Mouse (Mus musculus) intestine, embryonic 14.5 days (tissue): ENCODE measurements at regions not wholly inside any gene's neighbourhood (a gene's known extent, or its start where the extent isn't known, plus 50 kb on each side); places are given as distances from the start of the nearest gene placed in this dataset.
"Not testable (repeated sequence)": the region's sequence is repeated elsewhere in the genome, so short reads cannot be mapped to it uniquely, and the experiment has no call there.

Experiments
- ATAC-seq: fragments of 200-750 bp; cut with Nextera tagmentation; replicated peaks from 2 replicates; pipeline ENCODE4 v1.8.0; 2017; ENCODE audit warnings: low read depth, moderate number of reproducible peaks, moderate TSS enrichment, moderate library complexity; ENCODE audit not compliant: low FRiP score, low TSS enrichment
- DNase-seq: peaks from one replicate; pipeline ENCODE4 v3.0.0-alpha.2; 2018; ENCODE audit warnings: low spot score
- H3K27ac ChIP-seq: fragments of 300-500 bp; sonication (generic); 2 replicates; pipeline ENCODE4 v1.5.1; 2014; ENCODE audit warnings: low read depth, mild to moderate bottlenecking, control low read depth
- H3K27me3 ChIP-seq: fragments of 300-500 bp; sonication (generic); replicated peaks from 2 replicates; pipeline ENCODE4 v1.6.1; 2014; ENCODE audit warnings: low read length, control low read depth; ENCODE audit not compliant: control insufficient read depth, insufficient read depth
- H3K36me3 ChIP-seq: fragments of 300-500 bp; sonication (generic); 2 replicates; pipeline ENCODE4 v1.6.1; 2014; ENCODE audit warnings: low read length, control low read depth; ENCODE audit not compliant: control insufficient read depth, insufficient read depth
- H3K4me1 ChIP-seq: fragments of 300-500 bp; sonication (generic); replicated peaks from 2 replicates; pipeline ENCODE4 v1.6.1; 2014; ENCODE audit warnings: low read length, control low read depth, mixed read lengths; ENCODE audit not compliant: control insufficient read depth, insufficient read depth
- H3K4me2 ChIP-seq: fragments of 300-500 bp; sonication (generic); 2 replicates; pipeline ENCODE4 v1.6.1; 2014; ENCODE audit warnings: low read length
- H3K4me3 ChIP-seq: fragments of 300-500 bp; sonication (generic); 2 replicates; pipeline ENCODE4 v1.5.1; 2014; ENCODE audit warnings: low read depth, low read length, control low read depth, mixed read lengths
- H3K9ac ChIP-seq: fragments of 300-500 bp; sonication (generic); 2 replicates; pipeline ENCODE4 v1.6.1; 2014; ENCODE audit warnings: mild to moderate bottlenecking, low read length
- H3K9me3 ChIP-seq: fragments of 300-500 bp; sonication (generic); 2 replicates; pipeline ENCODE4 v1.6.1; 2016; ENCODE audit warnings: low read length, control low read depth; ENCODE audit not compliant: control insufficient read depth
- WGBS: fragments of 180-500 bp; shearing (Covaris S2); extraction: QIAGEN DNeasy Blood & Tissue Kit; methylation state at CpG from one replicate; pipeline ENCODE4 v1.1.7; 2014; 5-methylcytosine and 5-hydroxymethylcytosine counted together

- H3K4me1 ChIP-seq = no peaks in the 10 kb centered on the region
- no peak overlapping the region for H3K9ac ChIP-seq
- WGBS = 27% methylated on average over 9 of the region's 9 CpGs
- H3K27ac ChIP-seq = no peak overlapping the region
- no peak for ATAC-seq
- H3K27me3 ChIP-seq = no peaks in the 10 kb centered on the region
- H3K4me2 ChIP-seq = no peak overlapping the region
- no peak overlapping the region for H3K4me3 ChIP-seq
- no peaks in the 10 kb centered on the region for H3K9me3 ChIP-seq
- no peak for DNase-seq
- H3K36me3 ChIP-seq = no peaks in the 10 kb centered on the region
These were observed 125.6 kb upstream of the Ranbp3l start for GRCm38 (mm10) chr15:8842129-8842528.

GRCm38 (mm10) chr15:8839462-8839861, 128.3 kb upstream of the Ranbp3l start:
- Histone ChIP-seq H3K4me1 (no peaks in the 10 kb centered on the region), H3K36me3 (no peaks in the 10 kb centered on the region), H3K27me3 (no peaks in the 10 kb centered on the region), H3K27ac (no peak overlapping the region), H3K9me3 (no peaks in the 10 kb centered on the region), H3K9ac (no peak overlapping the region), H3K4me3 (no peak overlapping the region), H3K4me2 (no peak overlapping the region)
- ATAC-seq (no peak), DNase-seq (no peak)
- WGBS = 92% methylated on average over 1 of the region's 1 CpGs

- Histone ChIP-seq H3K4me1 (no peaks in the 10 kb centered on the region), H3K27ac (no peak overlapping the region), H3K4me3 (no peak overlapping the region), H3K36me3 (no peaks in the 10 kb centered on the region), H3K9me3 (no peaks in the 10 kb centered on the region), H3K9ac (no peak overlapping the region), H3K27me3 (no peaks in the 10 kb centered on the region), H3K4me2 (no peak overlapping the region)
- DNase-seq (no peak), ATAC-seq (no peak)
- 68% methylated on average over 4 of the region's 4 CpGs for WGBS
These were observed 123.6 kb upstream of the Slc1a3 start for GRCm38 (mm10) chr15:8834151-8834550.

GRCm38 (mm10) chr15:8832970-8833369, 122.4 kb upstream of the Slc1a3 start:
- H3K4me2 ChIP-seq = no peak overlapping the region
- H3K27ac ChIP-seq = no peak overlapping the region
- no peaks in the 10 kb centered on the region for H3K9me3 ChIP-seq
- H3K4me3 ChIP-seq = no peak overlapping the region
- ATAC-seq = no peak
- H3K27me3 ChIP-seq = no peaks in the 10 kb centered on the region
- no peak for DNase-seq
- 77% methylated on average over 1 of the region's 1 CpGs for WGBS
- no peak overlapping the region for H3K9ac ChIP-seq
- no peaks in the 10 kb centered on the region for H3K36me3 ChIP-seq
- no peaks in the 10 kb centered on the region for H3K4me1 ChIP-seq

GRCm38 (mm10) chr15:8831720-8832620, 121.4 kb upstream of the Slc1a3 start:
- no peaks in the 10 kb centered on the region for H3K4me1 ChIP-seq
- H3K9me3 ChIP-seq = no peaks in the 10 kb centered on the region
- no peaks in the 10 kb centered on the region for H3K36me3 ChIP-seq
- no peak overlapping the region for H3K4me3 ChIP-seq
- no peak for ATAC-seq
- no peak overlapping the region for H3K9ac ChIP-seq
- no peak overlapping the region for H3K27ac ChIP-seq
- no peaks in the 10 kb centered on the region for H3K27me3 ChIP-seq
- DNase-seq = no peak
- 52% methylated on average over 13 of the region's 13 CpGs for WGBS
- H3K4me2 ChIP-seq = no peak overlapping the region

GRCm38 (mm10) chr15:8824861-8825260, 114.3 kb upstream of the Slc1a3 start:
- Histone ChIP-seq H3K36me3 (no peaks in the 10 kb centered on the region), H3K27ac (no peak overlapping the region), H3K9ac (no peak overlapping the region), H3K9me3 (no peaks in the 10 kb centered on the region), H3K27me3 (no peaks in the 10 kb centered on the region), H3K4me1 (no peaks in the 10 kb centered on the region), H3K4me2 (no peak overlapping the region), H3K4me3 (no peak overlapping the region)
- WGBS = 78% methylated on average over 6 of the region's 6 CpGs
- ATAC-seq = no peak
- no peak for DNase-seq

- DNase-seq, H3K27me3 ChIP-seq, H3K9ac ChIP-seq, ATAC-seq, H3K4me1 ChIP-seq, H3K36me3 ChIP-seq, H3K27ac ChIP-seq, H3K4me2 ChIP-seq, H3K4me3 ChIP-seq, H3K9me3 ChIP-seq: not testable (repeated sequence)
- WGBS = 90% methylated on average over 2 of the region's 8 CpGs
These were observed 112.2 kb upstream of the Slc1a3 start for GRCm38 (mm10) chr15:8822795-8823194.

GRCm38 (mm10) chr15:8817542-8817941, 107.0 kb upstream of the Slc1a3 start:
- H3K27me3 ChIP-seq = no peaks in the 10 kb centered on the region
- no peaks in the 10 kb centered on the region for H3K9me3 ChIP-seq
- WGBS = 88% methylated on average over 8 of the region's 8 CpGs
- no peak overlapping the region for H3K27ac ChIP-seq
- H3K9ac ChIP-seq = no peak overlapping the region
- H3K4me3 ChIP-seq = no peak overlapping the region
- no peaks in the 10 kb centered on the region for H3K4me1 ChIP-seq
- H3K36me3 ChIP-seq = no peaks in the 10 kb centered on the region
- DNase-seq = no peak
- no peak for ATAC-seq
- no peak overlapping the region for H3K4me2 ChIP-seq
